Mouse (Mus musculus) lung, postnatal 36 days (tissue): Measurements from ENCODE around the gene Mr1.
A peak's percentile ranks its signal among the peaks of the same experiment; 100 is the strongest.

ENCODE experiments used
- DNase-seq: peaks from one replicate; pipeline ENCODE4 v3.0.0; 2022; ENCODE audit warnings: mixed read lengths

Mr1 gene

GRCm38 (mm10) chr1:155126716-155127115, 19.9 kb downstream of the Mr1 start:
- DNase-seq, result no peak

GRCm38 (mm10) chr1:155124397-155124796, 22.2 kb downstream of the Mr1 start:
- no peak for DNase-seq

- peak; percentile 71 for DNase-seq
These were observed 24.4 kb downstream of the Mr1 start for GRCm38 (mm10) chr1:155121977-155122939.

- DNase-seq, result no peak
These were observed 26.9 kb downstream of the Mr1 start for GRCm38 (mm10) chr1:155119719-155120118.

- no peak for DNase-seq
These were observed 32.7 kb downstream of the Mr1 start for GRCm38 (mm10) chr1:155113946-155114345.

- DNase-seq, result no peak
These were observed 33.7 kb downstream of the Mr1 start for GRCm38 (mm10) chr1:155112875-155113274.

GRCm38 (mm10) chr1:155112118-155112517, 34.5 kb downstream of the Mr1 start:
- DNase-seq, result no peak

GRCm38 (mm10) chr1:155111491-155111890, 35.1 kb downstream of the Mr1 start:
- DNase-seq, result no peak

- peak; percentile 38 for DNase-seq
These were observed 36.9 kb downstream of the Mr1 start for GRCm38 (mm10) chr1:155109387-155110350.

- DNase-seq, result no peak
These were observed 38.2 kb downstream of the Mr1 start for GRCm38 (mm10) chr1:155108412-155108811.

GRCm38 (mm10) chr1:155107843-155108242, 38.8 kb downstream of the Mr1 start:
- DNase-seq, result no peak

GRCm38 (mm10) chr1:155106310-155106709, 40.3 kb downstream of the Mr1 start:
- no peak for DNase-seq

GRCm38 (mm10) chr1:155103991-155104390, 42.6 kb downstream of the Mr1 start:
- no peak for DNase-seq

GRCm38 (mm10) chr1:155102631-155103030, 44.0 kb downstream of the Mr1 start:
- DNase-seq, result no peak

- DNase-seq, result peak; percentile 97
These were observed 47.2 kb downstream of the Mr1 start, which contains the start of gene Ier5 for GRCm38 (mm10) chr1:155099280-155099848. Gene Ier5 (minus strand): TSS chr1:155099636.

- DNase-seq, result peak; percentile 58
These were observed 47.9 kb downstream of the Mr1 start for GRCm38 (mm10) chr1:155098486-155099279.

- peak; percentile 69 for DNase-seq
These were observed 48.6 kb downstream of the Mr1 start for GRCm38 (mm10) chr1:155097931-155098485.

- peak; percentile 54 for DNase-seq
These were observed 49.3 kb downstream of the Mr1 start for GRCm38 (mm10) chr1:155097354-155097753.

GRCm38 (mm10) chr1:155096620-155097261, 49.9 kb downstream of the Mr1 start:
- no peak for DNase-seq

GRCm38 (mm10) chr1:155093971-155094707, 52.5 kb downstream of the Mr1 start:
- DNase-seq, result no peak
